Mouse (Mus musculus): ENCODE results near the gene Mta2. TPM values are rescaled to one million over a fixed set of nuclear protein-coding genes. Genes with fewer than 3 reads are reported as not detected.
A peak's percentile ranks its signal among the peaks of the same experiment; 100 is the strongest.
"Not testable (repeated sequence)": the region's sequence is repeated elsewhere in the genome, so short reads cannot be mapped to it uniquely, and the experiment has no call there.

Gene Mta2
- 14.0 and 14.5 TPM in 2 replicates for polyA plus RNA-seq (2012; rRNA removed)

- Histone ChIP-seq H3K27ac (ENCODE audit: control insufficient read depth, insufficient read depth, low read depth, low read length) (peak within 1 kb of the TSS; percentile 99), H3K27me3 (ENCODE audit: control insufficient read depth, insufficient read depth, low read length) (no peaks in the 10 kb centered on the region), H3K4me3 (ENCODE audit: control insufficient read depth, low read depth, low read length) (peak within 1 kb of the TSS; percentile 98), H3K36me3 (ENCODE audit: control insufficient read depth, insufficient read depth, low read length) (peaks cover 4% of the 10 kb centered on the region), H3K4me1 (ENCODE audit: control insufficient read depth, insufficient read depth, low read length) (peaks cover 15% of the 10 kb centered on the region)
- TF ChIP-seq POLR2A (IDR thresholded peaks at IDR 0.05; ENCODE audit: control insufficient read depth, low read depth, low read length), result peak; percentile 72
- TF ChIP-seq CTCF (IDR thresholded peaks at IDR 0.05; ENCODE audit: control insufficient read depth, insufficient read depth, insufficient replicate concordance, low read depth, low read length), result no peak
Observed at GRCm38 (mm10) chr19:8941515-8942217, at the start of gene Mta2. Mta2 (plus strand) TSS chr19:8941875.

DNA sequence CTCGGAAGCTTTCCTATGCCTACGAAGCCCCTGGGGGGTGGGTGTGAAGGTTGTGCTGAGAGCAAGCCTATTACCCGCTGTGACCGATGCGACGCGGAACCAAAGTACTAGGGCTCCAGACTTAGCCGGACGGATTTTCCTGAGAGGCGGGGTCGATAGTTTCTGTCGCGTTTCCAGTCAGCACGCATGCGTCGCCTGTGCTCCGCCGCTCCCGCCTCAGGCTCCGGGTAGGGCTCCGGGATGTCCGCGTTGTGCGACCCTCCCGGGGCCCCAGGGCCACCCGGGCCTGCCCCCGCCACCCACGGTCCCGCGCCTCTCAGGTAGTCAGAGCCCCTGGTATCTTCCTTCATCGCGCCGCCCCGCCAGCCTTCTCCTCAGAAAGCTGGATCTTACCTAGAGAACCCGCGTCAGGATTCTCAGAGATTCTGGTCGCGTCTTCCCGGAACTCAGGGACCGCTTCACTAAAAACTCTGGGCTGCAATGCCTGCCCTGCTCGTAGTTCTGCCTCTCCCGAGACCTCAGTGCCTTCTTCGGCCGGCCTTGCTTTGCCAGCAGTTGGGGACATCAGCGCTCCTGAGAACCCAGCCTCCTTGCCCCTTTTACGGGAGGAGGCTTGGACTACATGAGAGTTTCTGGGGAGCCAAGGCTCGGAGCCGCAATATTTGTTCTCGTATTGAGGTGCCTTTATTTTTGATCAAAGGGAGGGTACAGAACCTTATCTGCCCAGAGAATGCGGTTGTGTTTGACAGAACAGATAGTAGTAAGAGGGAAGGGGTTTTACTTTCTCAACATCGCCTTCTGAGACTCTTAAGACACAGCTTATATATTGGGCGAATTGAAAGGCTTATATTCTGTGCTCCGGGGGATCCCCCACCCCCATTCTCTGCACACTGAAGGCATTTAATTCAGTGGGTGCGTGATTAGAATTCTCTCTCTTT is 48.6 kb upstream of the Mta2 start, which contains the start of gene Ints5:
TSS of gene Ints5 (plus strand) at position 177 of the 938 bp plus-strand sequence.
- Histone ChIP-seq H3K27me3 (ENCODE audit: control insufficient read depth, insufficient read depth, low read length) (no peaks in the 10 kb centered on the region), H3K4me3 (ENCODE audit: control insufficient read depth, low read depth, low read length) (peak within 1 kb of the TSS; percentile 76), H3K4me1 (ENCODE audit: control insufficient read depth, insufficient read depth, low read length) (peaks cover 16% of the 10 kb centered on the region), H3K36me3 (ENCODE audit: control insufficient read depth, insufficient read depth, low read length) (no peaks in the 10 kb centered on the region), H3K27ac (ENCODE audit: control insufficient read depth, insufficient read depth, low read depth, low read length) (peak within 1 kb of the TSS; percentile 73)
- TF ChIP-seq POLR2A (IDR thresholded peaks at IDR 0.05; ENCODE audit: control insufficient read depth, low read depth, low read length), result peak; percentile 92
- TF ChIP-seq CTCF (IDR thresholded peaks at IDR 0.05; ENCODE audit: control insufficient read depth, insufficient read depth, insufficient replicate concordance, low read depth, low read length), result no peak

DNA sequence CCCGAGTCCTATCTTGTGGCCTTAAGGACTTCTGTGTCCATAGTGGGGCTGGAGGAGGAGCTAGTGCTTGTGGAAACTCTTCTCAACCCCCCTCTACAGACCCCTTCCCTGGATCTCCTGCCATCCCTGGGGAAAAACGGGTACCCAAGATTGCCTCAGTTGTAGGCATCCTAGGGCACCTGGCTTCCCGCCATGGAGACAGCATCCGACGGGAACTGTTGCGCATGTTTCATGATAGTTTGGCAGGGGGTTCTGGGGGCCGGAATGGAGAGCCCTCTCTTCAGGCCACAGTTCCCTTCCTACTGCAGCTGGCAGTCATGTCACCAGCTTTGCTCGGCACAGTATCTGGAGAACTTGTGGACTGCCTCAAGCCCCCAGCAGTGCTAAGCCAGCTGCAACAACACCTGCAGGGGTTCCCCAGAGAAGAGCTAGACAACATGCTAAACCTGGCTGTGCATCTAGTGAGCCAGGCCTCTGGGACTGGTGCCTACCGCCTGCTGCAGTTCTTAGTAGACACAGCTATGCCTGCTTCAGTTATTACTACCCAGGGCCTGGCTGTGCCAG is 46.2 kb upstream of the Mta2 start:
- Histone ChIP-seq H3K4me1 (ENCODE audit: control insufficient read depth, insufficient read depth, low read length) (peaks cover 16% of the 10 kb centered on the region), H3K27ac (ENCODE audit: control insufficient read depth, insufficient read depth, low read depth, low read length) (no peak overlapping the region), H3K4me3 (ENCODE audit: control insufficient read depth, low read depth, low read length) (no peak overlapping the region), H3K27me3 (ENCODE audit: control insufficient read depth, insufficient read depth, low read length) (no peaks in the 10 kb centered on the region), H3K36me3 (ENCODE audit: control insufficient read depth, insufficient read depth, low read length) (no peaks in the 10 kb centered on the region)
- TF ChIP-seq CTCF (IDR thresholded peaks at IDR 0.05; ENCODE audit: control insufficient read depth, insufficient read depth, insufficient replicate concordance, low read depth, low read length), result no peak
- no peak for TF ChIP-seq POLR2A (IDR thresholded peaks at IDR 0.05; ENCODE audit: control insufficient read depth, low read depth, low read length)

DNA sequence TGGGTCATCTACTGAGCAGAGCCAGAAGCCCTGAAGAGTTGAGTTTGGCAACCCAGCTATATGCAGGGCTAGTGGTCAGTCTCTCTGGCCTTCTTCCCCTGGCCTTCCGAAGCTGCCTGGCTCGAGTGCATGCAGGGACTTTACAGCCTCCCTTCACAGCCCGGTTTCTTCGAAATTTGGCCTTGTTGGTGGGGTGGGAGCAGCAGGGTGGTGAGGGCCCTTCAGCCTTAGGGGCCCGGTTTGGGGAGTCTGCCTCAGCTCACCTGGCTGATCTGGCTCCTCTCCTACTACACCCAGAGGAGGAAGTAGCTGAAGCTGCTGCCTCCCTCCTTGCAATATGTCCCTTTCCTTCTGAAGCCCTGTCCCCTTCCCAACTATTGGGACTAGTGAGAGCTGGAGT is 45.4 kb upstream of the Mta2 start:
- H3K36me3 ChIP-seq (ENCODE audit: control insufficient read depth, insufficient read depth, low read length); H3K27me3 ChIP-seq (ENCODE audit: control insufficient read depth, insufficient read depth, low read length); H3K27ac ChIP-seq (ENCODE audit: control insufficient read depth, insufficient read depth, low read depth, low read length): not testable (repeated sequence)
- peak overlapping the region; percentile 92; the same call in 1 of the 2 replicates for H3K4me3 ChIP-seq (ENCODE audit: control insufficient read depth, low read depth, low read length)
- H3K4me1 ChIP-seq (ENCODE audit: control insufficient read depth, insufficient read depth, low read length), result peaks cover 16% of the 10 kb centered on the region

DNA sequence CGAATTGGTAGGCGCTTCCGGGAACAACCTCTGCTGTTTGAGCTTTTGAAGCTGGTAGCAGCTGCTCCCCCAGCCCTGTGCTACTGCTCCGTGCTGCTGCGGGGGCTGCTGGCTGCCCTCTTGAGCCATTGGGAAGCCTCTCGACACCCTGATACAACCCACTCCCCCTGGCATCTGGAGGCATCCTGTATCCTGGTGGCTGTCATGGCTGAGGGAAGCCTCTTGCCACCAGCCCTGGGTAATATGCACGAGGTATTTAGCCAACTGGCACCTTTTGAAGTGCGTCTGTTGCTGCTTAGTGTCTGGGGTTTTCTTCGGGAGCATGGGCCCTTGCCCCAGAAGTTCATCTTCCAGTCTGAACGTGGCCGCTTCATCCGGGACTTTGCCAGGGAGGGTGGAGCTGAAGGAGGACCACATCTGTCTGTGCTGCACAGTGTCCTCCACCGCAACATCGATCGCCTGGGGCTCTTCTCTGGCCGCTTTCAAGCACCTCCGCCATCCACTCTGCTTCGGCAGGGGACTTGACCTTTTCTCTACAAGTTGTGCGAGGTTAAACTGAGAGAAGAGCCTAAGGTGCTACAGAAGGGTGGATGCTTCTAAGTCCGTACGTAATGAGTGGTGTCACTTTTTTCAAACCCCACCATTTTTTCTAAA is 44.3 kb upstream of the Mta2 start:
- H3K4me3 ChIP-seq (ENCODE audit: control insufficient read depth, low read depth, low read length), result peak overlapping the region; percentile 92
- H3K36me3 ChIP-seq (ENCODE audit: control insufficient read depth, insufficient read depth, low read length); H3K27me3 ChIP-seq (ENCODE audit: control insufficient read depth, insufficient read depth, low read length): not testable (repeated sequence)
- H3K27ac ChIP-seq (ENCODE audit: control insufficient read depth, insufficient read depth, low read depth, low read length), result peak overlapping the region; percentile 78
- H3K4me1 ChIP-seq (ENCODE audit: control insufficient read depth, insufficient read depth, low read length), result peaks cover 16% of the 10 kb centered on the region

DNA sequence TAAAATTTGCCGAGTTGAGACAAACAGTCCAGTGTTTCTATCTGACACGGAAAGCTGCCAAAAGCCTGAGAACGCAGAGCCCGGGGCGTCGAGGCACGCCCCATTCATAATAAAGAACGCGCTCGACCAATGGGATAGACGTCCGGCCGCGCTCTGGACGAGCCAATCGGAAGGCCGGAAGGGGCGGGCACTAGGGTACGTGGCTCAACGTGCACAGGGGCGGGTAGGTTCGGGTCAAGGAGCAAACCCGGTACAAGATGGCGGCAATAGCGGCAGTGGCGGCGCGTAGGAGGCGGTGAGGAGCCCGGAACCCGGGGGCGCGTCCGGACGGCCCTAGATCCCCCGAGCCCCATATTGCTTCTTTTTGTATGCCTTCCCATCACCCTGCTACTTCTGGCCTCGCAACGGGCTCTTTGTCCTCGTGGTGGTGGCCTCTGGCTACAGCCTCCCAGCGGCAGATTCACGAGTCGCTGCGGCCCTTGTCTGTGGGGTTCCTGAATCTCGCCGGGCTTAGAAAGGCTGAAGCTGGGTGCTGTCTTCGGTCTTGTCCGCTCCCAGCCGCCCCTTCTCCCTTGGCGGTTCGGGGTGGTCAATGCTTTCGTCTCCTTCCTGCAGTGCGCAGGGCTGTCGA is 43.7 kb upstream of the Mta2 start, which contains the start of gene Ganab:
TSS of gene Ganab (plus strand) at position 207 of the 631 bp plus-strand sequence.
- Histone ChIP-seq H3K27ac (ENCODE audit: control insufficient read depth, insufficient read depth, low read depth, low read length) (peak within 1 kb of the TSS; percentile 80), H3K4me1 (ENCODE audit: control insufficient read depth, insufficient read depth, low read length) (peaks cover 14% of the 10 kb centered on the region), H3K4me3 (ENCODE audit: control insufficient read depth, low read depth, low read length) (peak within 1 kb of the TSS; percentile 92), H3K27me3 (ENCODE audit: control insufficient read depth, insufficient read depth, low read length) (no peaks in the 10 kb centered on the region), H3K36me3 (ENCODE audit: control insufficient read depth, insufficient read depth, low read length) (peaks cover 2% of the 10 kb centered on the region)
- TF ChIP-seq POLR2A (IDR thresholded peaks at IDR 0.05; ENCODE audit: control insufficient read depth, low read depth, low read length) (peak; percentile 93), CTCF (IDR thresholded peaks at IDR 0.05; ENCODE audit: control insufficient read depth, insufficient read depth, insufficient replicate concordance, low read depth, low read length) (no peak)
